Mouse (Mus musculus) limb, embryonic 10.5 days (tissue): Measurements from ENCODE around the gene Magea8. TPM values are rescaled to one million over a fixed set of nuclear protein-coding genes. Genes with fewer than 3 reads are reported as not detected.
"Not testable (repeated sequence)": the region's sequence is repeated elsewhere in the genome, so short reads cannot be mapped to it uniquely, and the experiment has no call there.

Experiments
- DNase-seq: peaks from one replicate; pipeline ENCODE4 v3.0.0-alpha.2; 2017; ENCODE audit warnings: low spot score
- H3K27ac ChIP-seq: fragments of 300-500 bp; sonication (generic); 2 replicates; pipeline ENCODE4 v1.5.1; 2016; ENCODE audit warnings: mild to moderate bottlenecking
- H3K27me3 ChIP-seq: fragments of 300-500 bp; sonication (generic); 2 replicates; pipeline ENCODE4 v1.6.1; 2016; ENCODE audit warnings: low read depth, mild to moderate bottlenecking; ENCODE audit not compliant: poor library complexity, severe bottlenecking
- H3K36me3 ChIP-seq: fragments of 300-500 bp; sonication (generic); 2 replicates; pipeline ENCODE4 v1.6.1; 2016; ENCODE audit warnings: mild to moderate bottlenecking, moderate library complexity
- H3K4me1 ChIP-seq: fragments of 300-500 bp; sonication (generic); 2 replicates; pipeline ENCODE4 v1.6.1; 2016
- H3K4me3 ChIP-seq: fragments of 300-500 bp; sonication (generic); 2 replicates; pipeline ENCODE4 v1.5.1; 2016; ENCODE audit warnings: mild to moderate bottlenecking, moderate library complexity
- H3K9me3 ChIP-seq: fragments of 300-500 bp; sonication (generic); replicated peaks from 2 replicates; pipeline ENCODE4 v1.6.1; 2016; ENCODE audit warnings: mild to moderate bottlenecking
- WGBS: fragments of 180-500 bp; shearing (Covaris S2); methylation state at CpG from one replicate; pipeline ENCODE4 v1.1.7; 2016; 5-methylcytosine and 5-hydroxymethylcytosine counted together
- polyA plus RNA-seq: library from polyadenylated mRNA; unstranded; fragments of >200 nt; fragmentation: Nextera tagmentation; extraction: Ambion mirVana; gene quantifications from 2 replicates; pipeline ENCODE4 v1.2.1, GENCODE M21; 2016

Gene Magea8
- not detected in 2 replicates for polyA plus RNA-seq

- not testable (repeated sequence) for H3K4me3 ChIP-seq, H3K4me1 ChIP-seq, H3K36me3 ChIP-seq, H3K27ac ChIP-seq, H3K27me3 ChIP-seq, H3K9me3 ChIP-seq, DNase-seq
- WGBS = 96% methylated on average over 11 of the region's 11 CpGs
Measured at GRCm38 (mm10) chrX:154995750-154996149, at the start of gene Magea8. Magea8 (minus strand) TSS chrX:154995850.

DNA sequence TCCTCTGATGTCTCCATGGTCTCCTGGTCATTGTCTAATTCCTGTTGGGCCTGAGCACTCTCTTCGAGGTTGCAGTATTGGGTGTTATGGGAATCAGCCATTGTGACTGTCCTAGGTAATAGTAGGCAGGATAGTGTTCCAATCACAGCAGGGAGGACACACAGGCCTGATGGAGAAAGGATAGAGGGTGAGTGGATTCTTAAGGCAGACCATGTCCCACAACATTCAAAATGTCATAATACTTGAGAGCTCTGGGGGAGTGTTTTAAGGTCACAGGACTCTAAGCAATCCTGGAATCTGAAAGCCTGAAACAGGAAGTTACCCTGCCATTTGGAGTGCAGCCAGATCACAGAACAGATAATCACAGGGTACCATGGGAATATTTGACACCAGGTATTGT is 46.2 kb downstream of the Magea8 start, which contains the start of gene Magea3:
Gene Magea3 (minus strand): TSS at position 101 of the 400 bp plus-strand sequence.
- H3K27ac ChIP-seq, DNase-seq, H3K4me3 ChIP-seq, H3K36me3 ChIP-seq, H3K27me3 ChIP-seq, H3K4me1 ChIP-seq, H3K9me3 ChIP-seq: not testable (repeated sequence)
- WGBS = 85% methylated on average over 1 of the region's 1 CpGs

DNA sequence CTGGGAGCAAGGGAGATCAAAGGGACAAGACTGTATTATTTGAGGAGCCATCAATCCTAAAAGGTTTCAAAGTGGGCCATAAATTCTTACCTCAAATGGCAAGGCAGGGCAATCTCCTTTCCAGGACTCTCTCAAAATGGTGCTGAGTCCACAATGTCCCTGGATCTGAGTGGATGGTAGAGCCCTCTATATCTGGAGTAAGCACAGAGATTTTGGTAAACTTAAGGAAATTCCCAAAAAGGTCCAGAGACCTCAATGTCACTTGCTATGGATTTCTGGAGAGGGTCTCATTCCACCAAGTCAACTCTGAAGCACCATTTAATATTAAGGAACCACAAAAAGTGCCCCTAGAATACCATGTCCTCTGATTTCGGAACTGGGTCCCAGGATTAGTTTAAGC is 59.8 kb downstream of the Magea8 start, which contains the start of gene Magea6:
Gene Magea6 (minus strand): TSS at position 101 of the 400 bp plus-strand sequence.
- H3K27me3 ChIP-seq, H3K36me3 ChIP-seq, H3K27ac ChIP-seq, DNase-seq, H3K9me3 ChIP-seq, H3K4me3 ChIP-seq, H3K4me1 ChIP-seq: not testable (repeated sequence)
- 87% methylated on average over 1 of the region's 1 CpGs for WGBS

Other genes starting within 250 kb of the Magea8 start
- gene Cldn34b1, start 105.6 kb downstream of the Magea8 start, polyA plus RNA-seq = not detected in 2 replicates
- gene Magea6, start 59.9 kb downstream of the Magea8 start, polyA plus RNA-seq = not detected in 2 replicates
- gene Magea3, start 46.3 kb downstream of the Magea8 start, polyA plus RNA-seq = not detected in 2 replicates
- gene Magea5, start 67.3 kb upstream of the Magea8 start, polyA plus RNA-seq = not detected in 2 replicates
- not detected in 2 replicates for gene Magea1, start 93.9 kb upstream of the Magea8 start, polyA plus RNA-seq
- gene Magea2, start 97.8 kb upstream of the Magea8 start, polyA plus RNA-seq = not detected in 2 replicates
- not detected in 2 replicates for gene Cldn34b2, start 132.6 kb upstream of the Magea8 start, polyA plus RNA-seq
- 50.8 and 58.7 TPM in 2 replicates for gene Sat1, start 220.6 kb upstream of the Magea8 start, polyA plus RNA-seq